Mouse (Mus musculus) spleen, embryonic (tissue): ENCODE measurements around the gene Gm21887.
"Not testable (repeated sequence)": the region's sequence is repeated elsewhere in the genome, so short reads cannot be mapped to it uniquely, and the experiment has no call there.

Experiments
- CTCF ChIA-PET: fragments of 350-600 bp; sonication (Branson Sonifier 250); formaldehyde crosslinking; loops from one replicate; lab custom pipeline; 2022; lab: Charles Lee

Gene Gm21887

GRCm38 (mm10) chrX:170009016-170009750, at the start of gene Gm21887:
TSS of gene Gm21887 (plus strand) at chrX:170009659.
- CTCF ChIA-PET = not testable (repeated sequence)

- CTCF ChIA-PET = no interaction called here
These were observed 40.1 kb upstream of the Gm21887 start for GRCm38 (mm10) chrX:169969337-169969736.

GRCm38 (mm10) chrX:169969765-169970164, 39.7 kb upstream of the Gm21887 start:
- CTCF ChIA-PET = not testable (repeated sequence)

GRCm38 (mm10) chrX:169970546-169970945, 38.9 kb upstream of the Gm21887 start:
- CTCF ChIA-PET = not testable (repeated sequence)

- CTCF ChIA-PET = not testable (repeated sequence)
These were observed 37.9 kb upstream of the Gm21887 start for GRCm38 (mm10) chrX:169971562-169971961.

GRCm38 (mm10) chrX:169972131-169972530, 37.3 kb upstream of the Gm21887 start:
- CTCF ChIA-PET = not testable (repeated sequence)

- CTCF ChIA-PET = not testable (repeated sequence)
These were observed 36.5 kb upstream of the Gm21887 start for GRCm38 (mm10) chrX:169972791-169973494.

- CTCF ChIA-PET = not testable (repeated sequence)
These were observed 35.7 kb upstream of the Gm21887 start for GRCm38 (mm10) chrX:169973806-169974205.

- CTCF ChIA-PET = not testable (repeated sequence)
These were observed 35.0 kb upstream of the Gm21887 start for GRCm38 (mm10) chrX:169974456-169974855.

- CTCF ChIA-PET = not testable (repeated sequence)
These were observed 34.5 kb upstream of the Gm21887 start for GRCm38 (mm10) chrX:169974974-169975373.

GRCm38 (mm10) chrX:169975681-169976131, 33.8 kb upstream of the Gm21887 start:
- CTCF ChIA-PET = not testable (repeated sequence)

GRCm38 (mm10) chrX:169976340-169976739, 33.1 kb upstream of the Gm21887 start:
- CTCF ChIA-PET = not testable (repeated sequence)

- CTCF ChIA-PET = not testable (repeated sequence)
These were observed 31.5 kb upstream of the Gm21887 start for GRCm38 (mm10) chrX:169977856-169978435.

GRCm38 (mm10) chrX:169978436-169979381, 30.8 kb upstream of the Gm21887 start:
- CTCF ChIA-PET = interaction anchor here (0.8 to 0.9 kb wide), 2 partner anchors 122 to 658 kb away, joined by 3 to 4 read pairs; partner anchors contain the start of gene Hccs

GRCm38 (mm10) chrX:169979461-169980202, 29.8 kb upstream of the Gm21887 start:
- CTCF ChIA-PET = interaction anchor here (0.8 to 0.9 kb wide), 2 partner anchors 123 to 659 kb away, joined by 3 to 4 read pairs; partner anchors contain the start of gene Hccs

- CTCF ChIA-PET = not testable (repeated sequence)
These were observed 29.3 kb upstream of the Gm21887 start for GRCm38 (mm10) chrX:169980203-169980556.

- CTCF ChIA-PET = no interaction called here
These were observed 28.6 kb upstream of the Gm21887 start for GRCm38 (mm10) chrX:169980809-169981289.

- CTCF ChIA-PET = not testable (repeated sequence)
These were observed 27.7 kb upstream of the Gm21887 start for GRCm38 (mm10) chrX:169981761-169982181.

GRCm38 (mm10) chrX:169982606-169983400, 26.7 kb upstream of the Gm21887 start:
- CTCF ChIA-PET = not testable (repeated sequence)
